Mouse (Mus musculus): Measurements from ENCODE around the gene Osbpl3. TPM values are rescaled to one million over a fixed set of nuclear protein-coding genes. Genes with fewer than 3 reads are reported as not detected.

Osbpl3 gene
- polyA plus RNA-seq, 1 experiment from 2014 or later = 4.1 TPM

DNA sequence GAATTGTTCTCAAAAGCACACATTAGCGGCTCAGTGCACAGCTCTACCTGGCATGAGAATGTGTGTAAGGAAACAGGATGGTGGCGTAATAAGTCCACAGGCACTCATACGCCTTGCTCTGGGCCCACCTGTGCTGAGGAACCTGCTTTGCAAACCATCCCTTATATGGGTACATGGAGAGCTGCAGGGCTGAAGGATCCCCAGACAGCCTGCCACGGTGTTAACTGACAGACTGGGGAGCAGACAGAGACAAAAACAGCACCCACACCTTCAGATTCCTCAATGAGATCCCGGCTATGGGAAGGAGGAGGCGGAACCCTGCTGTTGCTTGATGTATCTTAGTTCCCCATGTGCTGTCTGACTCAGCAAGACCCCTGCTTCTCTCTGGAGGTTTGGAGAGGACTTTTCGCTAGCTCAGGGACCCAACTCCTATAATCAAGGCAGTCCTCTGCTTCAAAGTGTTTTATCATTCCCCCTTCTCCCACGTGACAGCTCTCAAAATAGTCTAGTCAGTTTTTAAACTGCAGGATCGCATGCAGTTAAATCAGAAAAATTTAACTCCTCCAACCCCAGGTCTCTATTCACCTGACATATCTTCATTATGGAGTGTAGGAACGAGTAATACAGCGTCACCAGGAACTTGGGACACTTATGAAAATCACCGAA, 141.5 kb downstream of the Osbpl3 start:
- H3K4me3 ChIP-seq = no peak overlapping the region
- H3K9me3 ChIP-seq = no peaks in the 10 kb centered on the region
- no peak for ATAC-seq (ENCODE audit: low FRiP score, low read depth)
- H3K27me3 ChIP-seq = no peaks in the 10 kb centered on the region
- no peaks in the 10 kb centered on the region for H3K4me1 ChIP-seq (replicated peaks)
- H3K4me2 ChIP-seq = no peak overlapping the region
- H3K9ac ChIP-seq = no peak overlapping the region
- WGBS = 77% methylated on average over 12 of the region's 12 CpGs
- H3K27ac ChIP-seq (replicated peaks) = no peak overlapping the region
- no peaks in the 10 kb centered on the region for H3K36me3 ChIP-seq

DNA sequence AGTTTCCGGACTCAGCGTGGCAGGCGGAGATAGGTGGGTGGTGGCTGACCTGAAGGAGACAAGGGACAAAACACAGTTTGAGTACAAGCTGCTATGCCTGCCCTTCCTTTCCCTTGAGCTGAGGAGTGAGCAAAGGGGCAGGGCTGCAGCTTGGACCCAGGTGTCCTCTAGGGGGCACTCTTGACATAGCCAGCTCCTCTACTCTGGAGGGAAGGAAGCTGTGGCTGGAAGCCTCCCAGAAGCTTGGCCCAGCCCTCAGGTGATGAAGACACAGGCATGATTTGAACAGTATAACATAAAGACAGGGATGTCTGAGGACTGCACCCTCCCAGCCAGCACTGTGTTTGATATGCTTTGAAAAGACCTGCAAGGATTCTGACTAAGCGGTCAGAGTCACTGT, 143.4 kb downstream of the Osbpl3 start:
- no peak overlapping the region for H3K9ac ChIP-seq
- no peaks in the 10 kb centered on the region for H3K9me3 ChIP-seq
- H3K27me3 ChIP-seq = no peaks in the 10 kb centered on the region
- no peaks in the 10 kb centered on the region for H3K4me1 ChIP-seq (replicated peaks)
- H3K36me3 ChIP-seq = no peaks in the 10 kb centered on the region
- H3K4me3 ChIP-seq = no peak overlapping the region
- 46% methylated on average over 4 of the region's 4 CpGs for WGBS
- H3K27ac ChIP-seq (replicated peaks) = no peak overlapping the region
- peak; percentile 67; the same call in 1 of the 2 replicates for ATAC-seq (ENCODE audit: low FRiP score, low read depth)
- H3K4me2 ChIP-seq = no peak overlapping the region

DNA sequence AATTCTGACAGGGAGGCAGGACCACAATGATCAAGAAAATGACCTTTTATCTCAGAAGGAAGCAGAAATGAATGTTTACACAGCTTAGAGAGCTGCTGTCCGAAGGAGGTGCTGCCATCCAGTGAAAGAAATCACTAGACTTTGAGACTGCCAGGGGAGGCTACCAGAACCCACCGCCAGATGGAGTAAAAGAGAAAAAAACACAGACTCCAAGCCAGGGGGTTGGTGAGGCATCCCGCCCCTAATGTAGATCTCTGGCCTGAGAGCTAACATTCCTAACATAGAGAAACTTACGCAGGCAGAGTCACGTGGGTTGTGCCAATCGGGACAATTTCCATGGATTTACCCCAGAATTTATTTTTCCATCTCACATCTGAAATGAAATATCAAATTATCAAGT, 147.0 kb downstream of the Osbpl3 start:
- 42% methylated on average over 6 of the region's 6 CpGs for WGBS
- Histone ChIP-seq H3K4me1 (replicated peaks) (no peaks in the 10 kb centered on the region), H3K9me3 (no peaks in the 10 kb centered on the region), H3K27ac (replicated peaks) (no peak overlapping the region), H3K27me3 (no peaks in the 10 kb centered on the region), H3K4me2 (no peak overlapping the region), H3K9ac (no peak overlapping the region), H3K4me3 (no peak overlapping the region), H3K36me3 (no peaks in the 10 kb centered on the region)
- peak; percentile 54; the same call in 1 of the 2 replicates for ATAC-seq (ENCODE audit: low FRiP score, low read depth)

DNA sequence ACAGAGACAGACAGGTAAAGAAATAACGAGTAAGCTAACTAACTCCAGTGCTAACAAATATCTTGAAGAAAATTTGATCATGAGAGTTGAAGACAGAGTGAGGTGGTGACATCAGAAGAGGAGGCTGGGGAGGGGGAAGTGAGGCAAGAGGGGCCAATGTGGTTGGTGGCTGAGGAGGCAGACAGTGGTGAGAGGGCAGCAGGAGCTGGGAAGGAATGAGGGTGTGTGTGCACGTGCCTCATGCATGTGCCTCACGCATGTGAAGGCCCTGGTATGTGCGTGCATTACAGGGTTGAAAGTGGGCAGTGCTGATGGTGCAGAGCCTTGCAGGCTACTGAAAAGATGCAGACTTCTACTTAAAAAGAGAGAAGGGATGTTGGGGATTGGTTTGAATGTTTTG, 149.4 kb downstream of the Osbpl3 start:
- 84% methylated on average over 4 of the region's 4 CpGs for WGBS
- no peak overlapping the region for H3K4me3 ChIP-seq
- no peak overlapping the region for H3K9ac ChIP-seq
- no peak overlapping the region for H3K27ac ChIP-seq (replicated peaks)
- H3K36me3 ChIP-seq = no peaks in the 10 kb centered on the region
- ATAC-seq (ENCODE audit: low FRiP score, low read depth) = no peak
- no peaks in the 10 kb centered on the region for H3K4me1 ChIP-seq (replicated peaks)
- H3K9me3 ChIP-seq = no peaks in the 10 kb centered on the region
- H3K27me3 ChIP-seq = no peaks in the 10 kb centered on the region
- no peak overlapping the region for H3K4me2 ChIP-seq

DNA sequence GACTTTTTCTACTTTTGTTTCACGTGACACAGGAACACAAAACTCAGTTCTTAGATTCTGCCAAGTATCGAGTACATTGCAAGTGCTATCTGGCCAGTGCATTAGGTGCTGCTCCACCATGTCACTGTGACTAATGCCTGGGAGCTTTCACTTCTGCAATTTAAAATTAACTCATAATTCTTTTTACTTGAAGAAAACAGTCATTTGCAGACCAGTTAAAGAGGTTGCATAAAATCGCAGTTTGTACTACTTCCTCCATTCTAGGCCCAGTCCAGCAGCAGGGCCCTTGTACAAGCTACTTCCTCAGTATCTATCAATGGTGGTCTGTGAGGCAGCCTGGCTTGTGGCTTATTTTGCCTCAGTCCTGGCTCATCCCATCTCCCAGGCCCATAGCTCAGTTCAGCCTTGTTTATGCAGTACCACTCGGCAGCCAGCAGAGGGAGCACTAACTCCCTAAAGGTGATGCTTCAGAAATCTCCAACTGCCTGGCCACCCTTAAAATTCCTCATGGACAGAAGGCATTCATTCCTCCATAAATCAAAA, 151.0 kb downstream of the Osbpl3 start:
- no peak overlapping the region for H3K4me3 ChIP-seq
- no peaks in the 10 kb centered on the region for H3K27me3 ChIP-seq
- no peak overlapping the region for H3K27ac ChIP-seq (replicated peaks)
- H3K36me3 ChIP-seq = no peaks in the 10 kb centered on the region
- H3K4me1 ChIP-seq (replicated peaks) = no peaks in the 10 kb centered on the region
- no peaks in the 10 kb centered on the region for H3K9me3 ChIP-seq
- ATAC-seq (ENCODE audit: low FRiP score, low read depth) = 0 out of 2 replicates have a peak, but pooled peaks have one; percentile 42
- H3K4me2 ChIP-seq = no peak overlapping the region
- WGBS = 65% methylated on average over 4 of the region's 4 CpGs
- H3K9ac ChIP-seq = no peak overlapping the region

DNA sequence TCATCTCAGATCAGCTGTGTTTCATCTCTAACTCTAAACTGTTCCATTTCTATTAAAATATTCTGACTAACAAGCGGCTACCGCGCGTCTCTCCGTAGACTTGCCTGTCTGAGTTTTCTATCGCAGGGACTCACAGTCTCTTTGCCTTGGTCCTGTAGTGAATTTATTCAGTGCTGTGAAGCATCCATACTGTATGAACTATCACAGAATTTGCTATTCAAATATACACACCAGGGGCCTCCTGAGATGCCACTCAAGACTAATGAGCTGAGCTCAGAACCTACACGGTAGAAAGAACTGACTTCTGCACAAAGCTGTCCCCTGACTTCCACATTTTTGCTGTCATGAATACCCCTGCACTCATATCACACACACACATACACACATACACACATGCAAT, 154.9 kb downstream of the Osbpl3 start:
- Histone ChIP-seq H3K4me2 (no peak overlapping the region), H3K27ac (replicated peaks) (no peak overlapping the region), H3K36me3 (no peaks in the 10 kb centered on the region), H3K4me1 (replicated peaks) (no peaks in the 10 kb centered on the region), H3K9ac (no peak overlapping the region), H3K27me3 (no peaks in the 10 kb centered on the region), H3K4me3 (no peak overlapping the region), H3K9me3 (no peaks in the 10 kb centered on the region)
- 60% methylated on average over 7 of the region's 7 CpGs for WGBS
- no peak for ATAC-seq (ENCODE audit: low FRiP score, low read depth)

DNA sequence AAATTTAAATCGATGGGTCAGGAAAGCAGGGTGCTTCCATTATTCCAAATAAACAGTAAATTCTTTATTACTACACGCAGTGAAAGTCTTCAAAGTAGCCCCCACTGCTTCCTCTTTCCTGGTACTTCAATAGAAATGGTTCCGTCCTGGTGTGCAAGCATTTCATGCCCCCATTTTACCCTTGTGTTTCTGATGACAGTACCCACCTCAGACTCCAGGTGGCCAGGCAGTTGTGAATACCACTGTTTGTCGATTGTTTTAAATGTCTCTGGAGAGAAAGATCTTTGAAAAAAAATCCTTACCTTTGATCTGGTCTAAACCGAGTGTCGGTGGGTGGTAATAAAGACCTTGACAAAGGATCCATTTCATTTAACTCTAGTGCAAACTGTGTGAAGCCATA, 155.4 kb downstream of the Osbpl3 start:
- ATAC-seq (ENCODE audit: low FRiP score, low read depth) = no peak
- Histone ChIP-seq H3K4me1 (replicated peaks) (no peaks in the 10 kb centered on the region), H3K36me3 (no peaks in the 10 kb centered on the region), H3K27ac (replicated peaks) (no peak overlapping the region), H3K9me3 (no peaks in the 10 kb centered on the region), H3K4me2 (no peak overlapping the region), H3K9ac (no peak overlapping the region), H3K4me3 (no peak overlapping the region), H3K27me3 (no peaks in the 10 kb centered on the region)
- 54% methylated on average over 6 of the region's 6 CpGs for WGBS

DNA sequence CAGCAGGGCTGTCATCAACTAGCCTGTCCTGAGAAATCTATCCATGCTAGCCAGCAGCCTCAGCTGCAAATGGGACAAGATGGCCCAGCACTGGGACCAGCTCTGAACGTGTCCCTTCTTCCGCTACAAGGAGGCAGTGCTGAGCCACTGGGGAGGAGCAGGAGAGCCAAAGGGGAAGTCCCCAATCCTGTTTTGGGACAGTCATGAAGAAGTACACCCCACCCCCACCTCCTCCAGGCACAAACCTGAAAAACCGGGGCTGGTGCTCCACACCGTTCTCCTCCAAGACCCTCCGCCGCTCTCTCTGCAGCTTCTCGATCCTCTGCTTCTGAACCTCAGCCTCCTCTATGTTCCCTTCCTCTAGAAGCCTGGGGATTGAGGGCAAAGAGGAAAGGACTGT, 156.9 kb downstream of the Osbpl3 start:
- no peak overlapping the region for H3K9ac ChIP-seq
- H3K4me2 ChIP-seq = no peak overlapping the region
- 91% methylated on average over 7 of the region's 7 CpGs for WGBS
- no peak overlapping the region for H3K4me3 ChIP-seq
- H3K27ac ChIP-seq (replicated peaks) = no peak overlapping the region
- no peaks in the 10 kb centered on the region for H3K27me3 ChIP-seq
- no peaks in the 10 kb centered on the region for H3K9me3 ChIP-seq
- ATAC-seq (ENCODE audit: low FRiP score, low read depth) = no peak
- no peaks in the 10 kb centered on the region for H3K36me3 ChIP-seq
- H3K4me1 ChIP-seq (replicated peaks) = no peaks in the 10 kb centered on the region

DNA sequence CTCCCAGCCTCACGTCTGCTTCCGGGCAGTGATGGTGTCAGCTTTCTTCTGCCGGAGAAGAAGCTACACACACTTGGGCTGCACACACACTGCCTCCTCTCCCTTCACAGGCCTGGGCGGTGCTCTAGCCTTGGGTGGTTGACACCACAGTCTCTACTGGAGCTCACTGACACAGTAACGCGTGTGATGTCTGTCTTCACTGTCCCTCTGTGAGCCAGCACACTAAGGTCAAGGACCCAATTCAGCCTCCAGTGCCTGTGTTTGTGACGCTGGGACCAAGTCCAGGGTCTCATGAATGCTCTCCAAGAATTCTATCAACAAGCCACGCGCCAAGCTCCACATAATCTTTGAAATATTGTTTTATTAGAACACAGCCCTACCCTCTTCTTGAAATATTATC, 158.3 kb downstream of the Osbpl3 start:
- no peak for ATAC-seq (ENCODE audit: low FRiP score, low read depth)
- H3K27me3 ChIP-seq = no peaks in the 10 kb centered on the region

DNA sequence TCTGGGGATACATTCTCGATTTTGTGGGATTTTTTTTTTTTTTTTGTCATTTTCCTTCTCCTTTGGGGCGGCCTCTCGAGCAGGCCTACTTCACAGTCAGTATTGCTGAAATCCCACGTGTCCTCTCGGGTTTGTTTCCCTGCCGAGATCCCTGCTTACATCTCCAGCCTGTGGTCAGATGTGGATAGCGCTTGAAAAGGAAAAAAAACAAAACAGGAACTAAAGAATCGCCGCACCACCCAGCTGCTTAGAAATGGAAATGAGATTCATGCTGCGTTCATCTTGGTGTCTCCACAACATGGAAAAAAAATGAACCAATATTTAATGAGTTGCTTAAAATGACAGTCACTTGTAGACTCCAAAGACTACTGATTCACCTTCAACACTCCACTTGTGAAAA, 160.9 kb downstream of the Osbpl3 start:
- Histone ChIP-seq H3K4me2 (no peak overlapping the region), H3K4me1 (replicated peaks) (no peaks in the 10 kb centered on the region), H3K9ac (no peak overlapping the region), H3K27me3 (no peaks in the 10 kb centered on the region), H3K27ac (replicated peaks) (no peak overlapping the region), H3K4me3 (no peak overlapping the region), H3K36me3 (no peaks in the 10 kb centered on the region), H3K9me3 (no peaks in the 10 kb centered on the region)
- WGBS = 60% methylated on average over 10 of the region's 10 CpGs
- no peak for ATAC-seq (ENCODE audit: low FRiP score, low read depth)

More for the DNA sequence above, 158.3 kb downstream of the Osbpl3 start:
- Histone ChIP-seq H3K9me3 (no peaks in the 10 kb centered on the region), H3K4me3 (no peak overlapping the region), H3K4me2 (no peak overlapping the region), H3K9ac (no peak overlapping the region), H3K36me3 (no peaks in the 10 kb centered on the region), H3K27ac (replicated peaks) (no peak overlapping the region), H3K4me1 (replicated peaks) (no peaks in the 10 kb centered on the region)
- 95% methylated on average over 9 of the region's 9 CpGs for WGBS

DNA sequence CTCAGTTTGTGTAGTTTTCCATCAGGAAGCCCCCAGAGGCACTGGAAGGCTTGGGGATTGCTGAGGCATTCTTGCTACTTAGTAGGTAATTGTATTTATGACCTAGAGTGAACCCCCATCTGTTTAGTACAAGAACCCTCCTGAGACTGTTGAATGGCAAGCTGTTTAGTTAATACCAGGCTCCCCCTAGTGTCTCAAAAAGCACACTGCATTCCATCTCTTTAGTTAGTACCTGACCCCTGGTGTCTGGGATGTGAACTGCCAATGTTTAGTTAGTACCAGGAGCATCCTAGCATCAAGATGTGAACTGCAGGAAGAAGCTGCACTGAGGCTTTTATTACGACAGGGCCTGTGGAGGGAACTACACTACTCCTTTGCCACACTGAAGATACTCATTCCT, 161.9 kb downstream of the Osbpl3 start:
- Histone ChIP-seq H3K4me2 (no peak overlapping the region), H3K4me1 (replicated peaks) (no peaks in the 10 kb centered on the region), H3K4me3 (no peak overlapping the region), H3K9ac (no peak overlapping the region), H3K36me3 (no peaks in the 10 kb centered on the region), H3K27me3 (no peaks in the 10 kb centered on the region), H3K9me3 (no peaks in the 10 kb centered on the region), H3K27ac (replicated peaks) (no peak overlapping the region)
- 47% methylated on average over 1 of the region's 1 CpGs for WGBS
- ATAC-seq (ENCODE audit: low FRiP score, low read depth) = no peak; the same call in 1 of the 2 replicates

DNA sequence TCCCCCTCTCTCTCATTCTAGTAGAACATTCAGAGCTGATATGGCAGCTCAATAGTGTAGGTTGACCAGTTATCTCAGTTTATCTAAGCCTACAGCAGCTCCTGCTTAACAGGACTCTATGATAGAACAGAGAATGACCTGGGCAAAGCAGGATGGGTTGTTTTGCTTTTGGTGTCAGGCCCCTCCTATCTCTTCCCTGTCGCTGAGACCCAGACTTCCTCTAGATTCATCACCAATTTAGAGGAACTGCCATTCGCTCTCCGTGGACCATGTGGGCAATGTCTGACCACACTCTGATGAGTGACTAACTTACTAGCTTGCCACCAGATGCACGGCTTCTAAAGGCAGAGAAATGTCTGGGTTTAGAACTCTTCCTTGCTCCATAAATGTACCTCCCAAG, 164.4 kb downstream of the Osbpl3 start:
- WGBS = 94% methylated on average over 4 of the region's 4 CpGs
- Histone ChIP-seq H3K27me3 (no peaks in the 10 kb centered on the region), H3K36me3 (no peaks in the 10 kb centered on the region), H3K27ac (replicated peaks) (no peak overlapping the region), H3K9me3 (no peaks in the 10 kb centered on the region), H3K4me2 (no peak overlapping the region), H3K9ac (no peak overlapping the region), H3K4me3 (no peak overlapping the region), H3K4me1 (replicated peaks) (no peaks in the 10 kb centered on the region)
- no peak for ATAC-seq (ENCODE audit: low FRiP score, low read depth)

DNA sequence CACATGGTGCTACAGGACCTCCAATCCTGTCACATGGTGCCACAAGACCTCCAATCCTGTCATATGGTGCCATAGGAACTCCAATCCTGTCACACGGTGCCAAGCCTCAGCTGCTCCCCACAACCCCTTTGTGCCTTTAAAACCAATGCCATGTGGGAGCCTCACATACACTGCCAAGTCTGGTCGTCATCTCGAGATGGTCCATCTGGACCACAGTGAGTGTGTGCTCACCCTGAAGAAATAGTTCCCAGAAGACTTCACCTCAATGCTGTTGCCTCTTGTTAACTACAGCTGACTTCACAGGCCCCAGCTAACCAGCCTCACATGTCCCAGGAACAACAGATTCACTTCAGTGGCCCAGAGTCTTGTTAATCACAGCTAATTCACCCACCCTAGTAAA, 169.1 kb downstream of the Osbpl3 start:
- Histone ChIP-seq H3K4me3 (no peak overlapping the region), H3K9ac (no peak overlapping the region), H3K27me3 (no peaks in the 10 kb centered on the region), H3K36me3 (no peaks in the 10 kb centered on the region), H3K4me1 (replicated peaks) (no peaks in the 10 kb centered on the region), H3K9me3 (no peaks in the 10 kb centered on the region), H3K4me2 (no peak overlapping the region), H3K27ac (replicated peaks) (no peak overlapping the region)
- ATAC-seq (ENCODE audit: low FRiP score, low read depth) = no peak
- 82% methylated on average over 3 of the region's 3 CpGs for WGBS
